Mouse (Mus musculus) mesoderm, embryonic 11.5 days (tissue): ENCODE data around the gene Scn8a.
A peak's percentile ranks its signal among the peaks of the same experiment; 100 is the strongest.
"Not testable (repeated sequence)": the region's sequence is repeated elsewhere in the genome, so short reads cannot be mapped to it uniquely, and the experiment has no call there.

ENCODE experiments used
- DNase-seq: peaks from one replicate; pipeline ENCODE4 v3.0.0-alpha.2; 2012; ENCODE audit warnings: low read depth, low spot score

Scn8a gene

GRCm38 (mm10) chr15:100869558-100869957, at the start of gene Scn8a:
Scn8a (plus strand) TSS chr15:100869858.
- DNase-seq, result no peak

- no peak for DNase-seq
These were observed 47.8 kb upstream of the Scn8a start for GRCm38 (mm10) chr15:100821824-100822223.

DNA sequence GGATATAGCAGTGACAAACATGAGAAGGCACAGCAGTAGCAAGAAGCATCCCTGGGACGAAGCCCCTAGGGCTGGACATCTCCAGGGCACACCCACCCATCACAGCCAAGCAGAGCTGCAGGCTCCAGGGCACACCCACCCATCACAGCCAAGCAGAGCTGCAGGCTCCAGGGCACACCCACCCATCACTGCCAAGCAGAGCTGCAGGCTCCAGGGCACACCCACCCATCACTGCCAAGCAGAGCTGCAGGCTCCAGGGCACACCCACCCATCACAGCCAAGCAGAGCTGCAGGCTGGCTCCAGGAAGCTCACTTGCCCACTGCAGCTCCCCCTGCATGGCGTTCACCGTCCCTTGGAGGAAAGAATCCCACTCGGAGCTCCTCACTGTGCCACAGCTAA, 47.3 kb upstream of the Scn8a start:
- DNase-seq, result not testable (repeated sequence)

- no peak for DNase-seq
These were observed 44.3 kb upstream of the Scn8a start for GRCm38 (mm10) chr15:100825249-100825856.

GRCm38 (mm10) chr15:100826076-100826475, 43.6 kb upstream of the Scn8a start:
- no peak for DNase-seq

GRCm38 (mm10) chr15:100829775-100830174, 39.9 kb upstream of the Scn8a start:
- no peak for DNase-seq

GRCm38 (mm10) chr15:100830682-100831081, 39.0 kb upstream of the Scn8a start:
- DNase-seq, result peak; percentile 31

GRCm38 (mm10) chr15:100832144-100832543, 37.5 kb upstream of the Scn8a start:
- no peak for DNase-seq

GRCm38 (mm10) chr15:100832784-100833183, 36.9 kb upstream of the Scn8a start:
- no peak for DNase-seq

- DNase-seq, result no peak
These were observed 32.9 kb upstream of the Scn8a start for GRCm38 (mm10) chr15:100836729-100837128.

DNA sequence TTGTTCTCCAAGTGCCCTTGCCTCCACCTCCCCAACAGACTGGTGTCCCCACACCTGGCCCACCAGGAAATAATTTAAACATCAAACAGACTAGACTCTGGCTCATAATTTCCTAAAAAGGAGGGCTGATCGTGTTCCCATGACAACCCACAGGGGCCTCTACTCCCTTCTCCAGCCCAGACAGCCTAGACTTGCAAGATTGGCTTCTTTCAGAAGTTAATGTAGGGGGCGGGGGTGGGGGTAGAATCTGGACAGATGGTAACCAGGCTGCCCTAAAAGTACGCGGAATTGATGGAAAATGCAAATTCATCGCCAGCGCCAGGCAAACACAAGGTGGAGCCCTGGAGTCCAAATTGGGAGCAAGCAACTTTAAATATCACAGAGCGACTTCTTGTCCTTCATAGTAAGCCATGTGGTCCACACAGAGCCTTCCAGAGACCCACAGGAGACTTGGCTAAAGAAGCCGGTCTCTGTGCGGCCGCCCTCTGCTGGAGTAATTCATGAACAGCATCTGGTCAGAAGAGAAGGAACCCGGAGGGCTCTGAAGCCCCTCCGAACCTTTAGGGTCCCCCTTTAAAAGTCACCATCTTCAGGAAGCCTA, 31.0 kb upstream of the Scn8a start:
- peak; percentile 61 for DNase-seq

- DNase-seq, result no peak
These were observed 25.3 kb upstream of the Scn8a start for GRCm38 (mm10) chr15:100844336-100844735.

- DNase-seq, result peak; percentile 55
These were observed 24.4 kb upstream of the Scn8a start for GRCm38 (mm10) chr15:100845049-100845879.

DNA sequence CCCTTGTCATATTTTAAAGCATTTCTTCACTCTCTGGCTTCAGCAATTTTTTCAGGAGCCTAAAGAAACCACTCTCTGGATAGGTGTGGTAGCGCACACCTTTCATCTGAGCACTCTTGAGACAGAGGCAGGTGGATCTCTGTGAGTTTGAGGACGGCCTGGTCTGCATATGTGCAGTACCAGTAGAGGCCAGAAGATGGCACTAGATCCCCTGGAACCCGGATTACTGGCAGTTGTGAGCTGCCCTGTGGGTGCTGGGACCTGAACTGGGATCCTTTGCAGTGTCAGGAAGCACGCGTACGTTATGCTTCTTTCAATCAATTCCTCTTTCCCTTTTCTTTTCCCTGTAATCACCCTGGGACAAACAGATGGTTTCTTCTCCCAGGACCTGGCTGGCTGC, 22.5 kb upstream of the Scn8a start:
- no peak for DNase-seq

DNA sequence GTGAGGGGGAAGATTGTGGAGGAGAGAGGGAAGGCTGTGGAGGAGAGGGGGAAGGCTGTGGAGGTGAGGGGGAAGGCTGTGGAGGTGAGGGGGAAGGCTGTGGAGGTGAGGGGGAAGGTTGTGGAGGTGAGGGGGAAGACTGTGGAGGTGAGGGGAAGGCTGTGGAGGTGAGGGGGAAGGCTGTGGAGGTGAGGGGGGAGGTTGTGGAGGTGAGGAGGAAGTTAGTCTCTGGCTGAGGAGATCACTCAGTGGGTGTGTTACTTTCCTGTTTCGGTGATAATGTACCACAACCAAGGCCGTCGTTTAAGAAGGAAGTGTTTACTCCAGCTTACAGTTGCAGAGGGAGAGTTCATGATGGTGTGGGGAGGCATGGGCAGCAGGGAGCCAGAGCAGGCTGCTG, 12.1 kb upstream of the Scn8a start:
- no peak for DNase-seq

- no peak for DNase-seq
These were observed 8.8 kb upstream of the Scn8a start for GRCm38 (mm10) chr15:100860856-100861255.

DNA sequence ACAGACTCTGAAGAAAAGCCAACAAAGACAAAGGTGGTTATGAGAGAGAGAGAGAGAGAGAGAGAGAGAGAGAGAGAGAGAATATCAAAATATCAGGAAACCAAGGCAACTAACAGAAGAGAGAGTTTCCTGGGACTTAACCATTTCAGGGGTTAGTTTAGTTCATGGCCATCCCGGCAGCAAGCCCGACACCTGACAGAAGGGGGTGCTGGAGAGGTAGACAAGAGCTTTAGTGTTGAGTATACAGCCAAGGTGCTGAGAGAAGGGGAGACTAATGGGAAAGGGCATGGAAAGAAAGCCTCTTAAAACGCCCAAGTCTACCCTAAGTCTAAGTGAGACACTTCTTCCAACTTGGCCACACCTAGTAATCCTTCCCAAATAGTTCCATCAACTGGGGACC, 4.1 kb upstream of the Scn8a start:
- no peak for DNase-seq

DNA sequence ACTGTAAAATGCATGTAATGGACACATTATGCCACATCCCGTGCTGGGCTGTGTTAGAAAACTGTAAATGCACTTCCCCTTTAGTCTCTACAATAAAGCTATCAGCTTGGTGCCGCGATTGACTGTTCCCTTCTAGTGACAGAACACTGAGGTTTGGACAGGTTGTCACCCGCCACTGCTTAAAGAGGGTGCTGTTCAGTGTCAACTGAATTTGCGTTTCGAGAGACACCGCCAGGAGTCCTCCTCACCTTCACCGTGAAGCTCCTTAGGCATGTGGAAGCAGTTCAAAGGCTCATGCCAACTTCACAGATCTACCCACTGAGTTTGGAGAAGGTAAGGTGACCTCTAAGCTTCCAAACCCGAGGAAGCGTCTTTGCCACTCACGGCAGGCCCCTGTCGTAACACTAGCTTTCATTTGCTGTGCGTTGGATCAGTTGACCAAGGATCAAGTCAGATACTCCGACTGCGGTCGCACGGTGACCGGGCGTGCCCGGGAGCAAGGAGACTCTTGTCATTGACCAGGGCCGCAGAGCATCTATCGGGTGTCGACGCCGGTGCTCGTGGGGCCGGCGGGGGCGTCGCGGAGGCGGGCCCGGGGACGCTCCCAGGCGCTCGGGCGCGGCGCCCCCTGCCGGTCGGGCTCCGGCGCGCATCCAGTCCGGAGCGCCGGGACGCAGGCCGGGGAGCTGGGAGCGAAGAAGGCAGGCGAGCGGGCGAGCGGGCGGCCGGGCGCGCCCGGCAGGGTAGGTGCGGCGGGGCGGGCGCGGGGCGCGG, 530 bp downstream of the Scn8a start:
- peak; percentile 81 for DNase-seq

DNA sequence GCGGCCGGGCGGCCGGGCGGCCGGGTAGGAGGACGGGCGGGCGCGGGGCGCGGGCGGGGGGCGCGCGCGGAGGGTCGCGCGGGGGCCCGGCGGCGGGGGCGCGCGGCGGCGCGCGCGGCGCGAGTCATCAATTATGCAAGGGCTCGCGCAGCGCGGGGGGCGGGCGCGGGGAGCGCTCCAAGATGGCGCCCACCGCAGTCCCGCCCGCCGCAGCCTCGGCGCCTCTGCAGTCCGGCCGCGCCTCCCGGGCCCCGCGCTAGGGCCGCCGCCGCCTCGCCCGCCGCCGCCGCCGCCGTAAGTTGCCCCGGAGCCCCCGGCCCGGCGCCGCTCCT, 1.1 kb downstream of the Scn8a start:
- DNase-seq, result peak; percentile 67

DNA sequence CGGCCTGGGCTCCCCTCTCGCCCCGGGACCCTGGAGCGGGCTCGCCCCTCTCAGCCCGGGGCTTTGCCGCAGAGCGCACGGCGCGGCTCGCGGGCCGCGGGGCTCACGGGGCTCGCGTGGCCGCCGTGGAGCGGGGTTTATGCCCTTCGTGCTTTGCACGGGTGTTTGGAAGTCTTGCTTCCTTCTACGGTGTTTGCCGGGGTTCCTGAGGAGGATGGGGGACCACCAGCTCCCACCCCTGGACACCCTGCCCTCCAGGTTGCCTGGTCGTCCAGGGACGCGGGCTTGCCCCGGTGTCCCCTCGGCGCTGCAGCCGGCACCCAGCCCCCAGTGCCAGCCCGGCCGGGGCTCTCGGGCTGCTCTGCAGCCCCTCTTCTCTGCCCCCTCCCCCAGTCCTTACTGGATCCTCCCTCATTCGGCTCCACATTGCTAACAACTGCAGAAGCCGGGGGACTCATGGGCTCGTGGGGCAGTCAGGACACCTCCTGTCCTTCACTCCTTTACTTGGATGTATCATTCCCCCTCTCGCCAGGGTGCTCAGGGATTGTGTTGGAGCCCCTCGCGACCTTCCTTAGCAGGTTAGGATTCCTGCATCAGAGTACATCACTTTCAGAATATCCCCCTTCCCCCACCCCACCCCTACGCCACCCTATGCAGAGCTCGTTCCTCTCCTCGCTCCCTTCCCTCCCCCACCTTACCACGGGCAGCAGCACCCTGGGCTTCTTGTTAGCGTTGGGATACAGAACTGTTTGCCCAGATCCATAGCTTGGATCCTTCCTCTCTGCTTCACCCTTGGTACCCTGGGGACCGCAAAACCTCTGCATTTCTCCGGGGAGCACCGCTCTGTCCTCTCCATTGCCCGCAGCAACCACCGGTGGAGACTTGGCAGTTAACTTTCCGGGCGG, 1.7 kb downstream of the Scn8a start:
- DNase-seq, result peak; percentile 15

DNA sequence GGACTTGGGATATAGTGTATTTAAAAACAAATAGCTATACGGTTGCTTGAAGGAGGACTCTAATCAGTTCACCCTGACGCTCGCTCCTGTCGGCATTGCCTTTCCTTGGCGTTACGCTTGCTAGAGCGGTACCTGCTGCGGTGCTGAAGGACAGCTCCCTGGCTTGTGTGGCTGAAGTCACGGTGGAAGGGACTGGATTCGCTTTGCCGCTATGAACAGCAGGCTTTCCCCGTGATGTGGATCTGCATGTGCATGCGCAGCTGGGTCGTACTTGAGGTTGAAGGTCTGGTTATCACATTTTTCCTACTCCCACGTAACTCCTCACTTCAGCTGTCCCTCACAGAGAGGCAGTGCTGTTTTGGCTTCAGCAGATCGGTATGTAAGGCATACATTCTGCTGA, 3.5 kb downstream of the Scn8a start:
- peak; percentile 92 for DNase-seq
